Mouse (Mus musculus) cerebellum, adult 11-12 months (tissue): ENCODE measurements around the gene Pik3ap1.
"Not testable (repeated sequence)": the region's sequence is repeated elsewhere in the genome, so short reads cannot be mapped to it uniquely, and the experiment has no call there.

Experiments
- DNase-seq: peaks from one replicate; pipeline ENCODE4 v3.0.0; 2022

The Pik3ap1 gene

DNA sequence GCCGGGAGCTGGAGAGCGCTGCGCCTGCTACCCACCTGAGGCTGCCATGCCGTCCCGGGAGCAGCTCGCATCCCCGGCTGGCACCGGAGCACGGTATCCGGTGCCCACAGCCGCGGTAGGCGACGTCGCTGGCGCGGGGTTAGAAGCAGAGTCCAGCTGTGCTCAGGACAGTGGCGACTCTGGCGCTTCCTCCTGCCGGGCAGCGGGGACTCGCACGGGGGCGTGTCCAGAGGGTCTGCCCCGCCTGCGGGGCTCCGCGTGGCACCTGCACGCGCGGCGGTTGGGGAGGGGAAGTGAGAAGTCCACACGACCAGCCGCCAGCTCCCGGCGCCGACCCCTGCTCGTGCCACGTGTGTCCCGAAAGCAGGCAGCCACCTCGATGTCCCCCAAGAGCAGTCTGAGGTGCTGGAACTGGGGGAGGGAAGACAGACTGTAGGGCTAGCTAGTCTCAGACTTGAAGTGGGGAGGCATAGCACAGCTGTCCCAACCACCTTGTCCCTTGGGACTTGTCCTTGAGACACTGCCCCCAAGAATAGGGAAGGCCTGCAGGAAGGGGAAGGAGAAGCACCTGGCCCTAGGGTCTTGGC, at the start of gene Pik3ap1:
Pik3ap1 (minus strand) TSS at position 181 of the 587 bp plus-strand sequence.
- no peak for DNase-seq

DNA sequence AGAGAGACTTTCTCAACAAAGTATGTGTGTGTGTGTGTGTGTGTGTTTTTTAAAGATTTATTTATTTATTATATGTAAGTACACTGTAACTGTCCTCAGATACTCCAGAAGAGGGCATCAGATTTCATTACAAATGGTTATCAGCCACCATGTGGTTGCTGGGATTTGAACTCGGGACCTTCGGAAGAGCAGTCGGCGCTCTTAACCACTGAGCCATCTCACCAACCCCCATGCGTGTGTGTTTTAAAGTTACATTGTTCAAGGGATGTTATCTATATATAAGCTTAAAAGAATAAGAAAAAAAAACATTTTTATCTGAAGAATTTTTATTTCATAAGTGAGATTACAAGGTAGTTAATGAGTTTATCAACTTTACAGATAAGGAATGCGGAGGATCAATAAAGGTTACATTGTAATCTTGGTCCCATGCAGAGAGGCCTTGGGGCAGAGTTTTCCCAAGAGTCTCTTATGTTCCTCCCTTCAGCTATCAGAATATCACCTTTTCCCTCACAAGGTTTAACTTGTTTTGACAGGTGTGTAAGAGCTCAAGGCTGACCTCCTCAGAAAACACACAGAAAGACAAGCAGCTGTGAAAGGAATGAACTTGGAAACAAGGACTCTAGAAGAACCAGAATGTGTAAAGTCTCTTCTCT, 46.7 kb upstream of the Pik3ap1 start:
- not testable (repeated sequence) for DNase-seq

DNA sequence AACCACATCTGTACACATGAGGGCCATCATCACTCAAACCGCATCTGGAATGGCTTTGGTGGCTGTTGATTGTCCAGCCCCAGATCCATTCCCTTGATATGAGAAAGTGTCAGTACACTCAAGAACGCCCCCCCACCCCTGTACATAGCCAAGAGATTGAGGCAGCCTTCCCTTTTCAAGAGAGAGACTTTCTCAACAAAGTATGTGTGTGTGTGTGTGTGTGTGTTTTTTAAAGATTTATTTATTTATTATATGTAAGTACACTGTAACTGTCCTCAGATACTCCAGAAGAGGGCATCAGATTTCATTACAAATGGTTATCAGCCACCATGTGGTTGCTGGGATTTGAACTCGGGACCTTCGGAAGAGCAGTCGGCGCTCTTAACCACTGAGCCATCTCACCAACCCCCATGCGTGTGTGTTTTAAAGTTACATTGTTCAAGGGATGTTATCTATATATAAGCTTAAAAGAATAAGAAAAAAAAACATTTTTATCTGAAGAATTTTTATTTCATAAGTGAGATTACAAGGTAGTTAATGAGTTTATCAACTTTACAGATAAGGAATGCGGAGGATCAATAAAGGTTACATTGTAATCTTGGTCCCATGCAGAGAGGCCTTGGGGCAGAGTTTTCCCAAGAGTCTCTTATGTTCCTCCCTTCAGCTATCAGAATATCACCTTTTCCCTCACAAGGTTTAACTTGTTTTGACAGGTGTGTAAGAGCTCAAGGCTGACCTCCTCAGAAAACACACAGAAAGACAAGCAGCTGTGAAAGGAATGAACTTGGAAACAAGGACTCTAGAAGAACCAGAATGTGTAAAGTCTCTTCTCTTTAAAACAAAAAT, 41.2 kb upstream of the Pik3ap1 start:
- DNase-seq: not testable (repeated sequence)

DNA sequence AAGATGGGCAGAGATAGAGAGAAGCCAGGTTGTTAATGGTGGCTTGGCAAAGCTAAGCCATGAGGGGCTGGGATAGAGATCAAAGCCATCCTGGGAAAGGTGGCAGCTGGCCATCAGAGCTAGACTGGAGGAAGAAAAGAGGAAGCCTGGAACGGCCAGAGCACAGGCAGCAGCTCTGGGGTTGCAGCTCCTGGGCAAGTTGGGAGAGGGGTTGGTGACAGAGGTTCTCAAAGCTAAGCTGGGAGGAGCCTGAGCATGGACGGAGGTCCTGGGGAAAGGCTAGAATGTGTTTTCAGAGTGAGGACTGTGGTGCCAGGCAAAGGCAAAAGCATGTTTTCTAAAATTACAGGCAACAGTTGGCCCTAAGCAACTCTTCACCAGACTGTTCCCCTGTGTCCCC, 36.4 kb upstream of the Pik3ap1 start:
- no peak for DNase-seq

DNA sequence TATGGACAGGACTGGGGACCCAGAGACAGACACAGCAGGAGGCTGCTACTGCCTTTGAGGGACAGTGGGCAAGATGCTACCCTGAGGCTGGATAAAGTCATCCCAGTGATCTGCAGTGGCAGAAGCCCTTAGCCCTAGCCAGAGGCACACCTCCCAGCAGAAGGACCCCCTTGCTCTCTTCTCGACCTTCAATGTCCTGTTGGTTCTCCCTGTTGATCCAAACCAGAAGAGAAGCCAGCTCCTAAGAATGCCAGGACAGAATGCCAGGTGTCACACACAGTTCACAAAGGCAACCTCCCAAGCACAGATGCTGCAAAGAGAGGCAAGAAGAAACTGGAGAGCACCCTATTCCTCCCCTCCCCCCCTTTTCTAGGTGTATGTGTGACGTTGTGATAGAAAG, 33.9 kb upstream of the Pik3ap1 start:
- DNase-seq: no peak

DNA sequence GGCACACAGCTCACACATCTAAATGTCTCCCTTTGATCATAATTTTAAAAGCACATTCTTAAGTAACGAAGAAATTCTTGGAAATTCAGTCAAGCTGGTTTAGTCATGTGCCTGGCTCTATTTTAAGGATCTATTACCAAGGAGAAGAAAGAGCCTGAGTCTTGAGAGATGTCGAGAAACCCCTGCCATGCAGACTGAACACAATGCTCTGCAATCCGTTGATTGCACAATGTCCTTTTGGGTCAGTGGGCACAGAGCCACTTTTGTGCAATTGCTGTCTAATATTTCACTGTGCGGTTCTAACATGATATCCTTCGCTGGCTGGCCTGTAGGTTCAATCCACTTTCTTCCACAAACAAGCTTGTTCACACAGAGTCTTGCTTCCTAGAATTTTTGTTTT, 33.1 kb upstream of the Pik3ap1 start:
- no peak for DNase-seq

DNA sequence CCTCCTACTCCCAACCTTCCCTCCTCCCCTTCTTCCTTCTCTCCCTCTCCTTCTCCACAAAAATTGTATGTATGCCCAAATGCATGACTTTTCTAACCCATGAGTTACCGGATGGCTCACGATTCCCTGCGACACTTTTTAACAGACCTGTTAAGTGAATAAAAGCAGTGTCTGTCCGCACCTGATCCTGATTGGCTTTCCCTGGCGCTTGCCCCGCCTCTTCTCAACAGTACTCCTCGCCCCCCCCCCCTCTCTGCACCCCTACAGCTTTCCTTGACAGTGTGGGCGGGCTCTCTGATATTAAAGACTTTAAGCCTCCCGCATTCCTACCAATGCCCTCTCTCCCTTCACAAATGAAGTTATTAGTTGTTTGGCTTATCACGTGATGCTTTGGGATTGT, 31.3 kb upstream of the Pik3ap1 start:
- DNase-seq: no peak

DNA sequence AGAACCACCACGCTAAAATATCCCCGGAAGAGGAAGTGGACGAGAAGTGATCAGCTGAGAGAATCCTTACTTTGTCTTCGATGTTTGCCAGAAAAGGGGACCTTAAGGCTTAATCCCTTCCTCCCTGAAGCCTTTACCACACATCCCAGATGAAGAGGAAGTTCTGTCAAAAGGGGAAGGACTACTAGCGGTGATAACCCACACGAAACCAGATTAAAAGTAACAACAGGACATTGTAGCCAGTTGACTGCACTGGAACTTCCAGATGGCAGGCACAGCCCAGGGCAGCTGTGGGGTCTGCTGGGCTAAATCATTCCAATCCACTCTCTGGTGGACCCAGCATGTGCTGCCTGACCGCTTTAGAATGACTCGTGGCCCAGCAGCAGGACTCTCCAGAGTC, 17.7 kb upstream of the Pik3ap1 start:
- DNase-seq: no peak

DNA sequence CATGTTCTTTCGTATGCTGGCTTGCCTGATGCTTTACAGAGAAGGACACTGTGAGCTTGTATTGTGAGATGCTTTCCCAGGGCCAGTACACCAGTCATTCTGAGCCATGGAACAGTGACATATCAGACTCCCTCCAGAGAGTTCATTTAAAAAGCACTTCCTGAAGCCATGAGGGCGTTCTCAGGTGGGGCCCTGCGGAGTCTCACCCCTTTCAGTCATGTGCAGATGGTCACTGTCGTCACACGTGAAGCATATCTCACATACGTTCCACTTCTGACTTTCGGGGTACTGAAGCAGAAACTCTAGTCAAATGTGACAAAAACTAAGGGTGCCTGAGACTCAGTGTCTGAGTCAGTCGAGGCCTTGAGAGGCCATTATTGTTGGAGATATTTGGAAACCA, 6.0 kb upstream of the Pik3ap1 start:
- no peak for DNase-seq

DNA sequence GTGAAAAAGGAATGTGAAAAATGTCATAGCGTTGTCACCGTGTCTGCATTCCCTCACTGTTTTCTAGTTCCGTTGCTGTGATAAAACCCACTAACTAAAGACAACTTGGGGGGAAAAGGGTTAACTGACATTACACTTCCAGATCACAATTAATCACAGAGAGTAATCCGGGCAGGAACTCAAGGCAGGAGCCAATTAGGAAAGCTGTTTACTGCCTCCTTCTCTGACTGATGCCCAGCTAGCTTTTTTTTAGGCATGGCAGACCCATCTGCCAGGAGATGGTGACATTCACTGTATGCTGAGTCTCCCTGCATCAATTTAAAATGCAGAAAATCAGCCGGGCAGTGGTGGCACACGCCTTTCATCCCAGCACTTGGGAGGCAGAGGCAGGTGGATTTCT, 4.4 kb upstream of the Pik3ap1 start:
- DNase-seq: no peak

DNA sequence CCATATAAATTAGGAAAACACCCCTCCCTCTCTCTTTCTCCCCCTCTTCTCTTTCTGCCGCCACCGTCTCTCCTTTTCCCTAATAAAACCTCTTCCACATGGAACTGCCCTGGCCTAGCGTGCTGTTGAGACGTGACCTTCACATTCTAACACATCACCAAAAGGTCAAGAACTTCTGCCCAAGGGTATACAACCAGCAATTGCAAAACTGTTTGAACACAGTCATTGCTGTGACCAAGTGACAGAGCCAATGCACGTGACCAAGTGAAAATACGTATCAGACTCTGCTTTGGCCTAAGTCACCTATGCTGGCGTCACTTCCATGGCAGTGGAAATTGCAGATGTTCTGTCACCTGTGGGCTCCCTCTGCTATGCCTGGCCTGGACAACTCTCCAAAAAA, 3.3 kb upstream of the Pik3ap1 start:
- no peak for DNase-seq

DNA sequence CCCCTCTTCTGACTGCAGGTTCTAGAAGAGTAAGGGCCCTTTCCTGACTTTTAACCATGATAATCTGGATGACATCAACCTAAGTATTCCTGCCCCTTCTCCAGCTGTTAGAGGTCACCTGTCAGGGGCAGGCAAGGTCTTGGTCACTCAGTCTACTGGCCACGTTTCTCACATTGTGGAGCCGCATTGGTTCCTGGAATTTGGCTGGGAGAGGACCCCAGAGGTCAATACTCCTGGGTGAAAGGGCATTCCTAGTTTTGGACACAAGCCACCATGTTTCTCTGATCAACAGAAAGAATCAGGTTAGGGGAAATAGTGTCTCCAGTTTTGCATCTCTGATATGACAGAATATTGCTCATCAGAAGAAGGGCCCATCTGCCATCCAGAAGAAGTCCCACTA, 2.4 kb upstream of the Pik3ap1 start:
- DNase-seq: no peak

DNA sequence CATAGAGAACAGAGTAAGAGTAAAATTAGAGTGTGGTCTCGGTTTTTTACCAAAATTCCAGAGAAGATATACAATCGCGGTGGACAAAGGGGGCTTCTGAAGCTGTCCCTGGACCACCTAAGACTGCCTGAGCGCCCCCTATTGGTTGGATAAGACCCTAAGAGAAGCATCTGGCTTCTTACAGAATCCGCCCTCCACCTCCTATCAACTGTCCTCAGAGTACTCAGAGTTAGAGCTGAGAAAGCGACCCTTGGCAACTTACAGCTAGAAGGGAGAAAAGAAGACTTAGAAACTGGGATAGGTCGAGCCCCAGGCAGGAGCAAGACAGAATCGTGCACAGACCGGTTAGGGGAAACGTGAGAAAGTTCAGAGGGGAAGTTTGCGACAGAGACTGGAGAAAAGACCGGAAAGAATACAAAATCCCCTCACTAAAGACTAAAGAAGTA, 473 bp downstream of the Pik3ap1 start:
- DNase-seq: no peak

DNA sequence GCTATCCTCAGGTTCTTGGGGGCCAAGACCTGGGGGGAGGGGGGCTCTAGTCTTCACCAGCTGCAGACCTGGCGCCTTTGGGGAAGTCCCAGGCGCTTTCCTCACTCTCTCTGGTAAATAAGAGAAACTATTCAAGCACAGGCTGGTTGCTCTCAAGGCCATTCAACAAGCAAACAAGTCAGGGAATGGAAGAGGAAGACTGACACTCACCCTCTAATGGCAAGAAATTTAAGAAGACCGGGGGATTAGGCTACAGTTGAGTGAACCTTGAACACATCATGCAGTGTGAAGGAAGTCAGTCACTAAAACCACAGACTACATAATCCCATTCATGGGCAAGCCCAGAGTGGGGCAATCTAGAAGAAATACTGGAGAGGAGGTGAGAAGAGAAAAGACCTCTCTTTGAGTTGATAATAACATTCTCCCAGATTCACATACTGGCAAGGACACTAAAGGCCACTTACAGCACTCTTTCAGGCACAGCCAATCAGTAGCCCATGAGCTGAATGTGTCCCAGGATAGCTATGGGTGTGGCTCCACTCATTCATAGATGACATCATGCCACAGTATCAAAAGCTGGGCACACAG, 2.4 kb downstream of the Pik3ap1 start:
- no peak for DNase-seq

DNA sequence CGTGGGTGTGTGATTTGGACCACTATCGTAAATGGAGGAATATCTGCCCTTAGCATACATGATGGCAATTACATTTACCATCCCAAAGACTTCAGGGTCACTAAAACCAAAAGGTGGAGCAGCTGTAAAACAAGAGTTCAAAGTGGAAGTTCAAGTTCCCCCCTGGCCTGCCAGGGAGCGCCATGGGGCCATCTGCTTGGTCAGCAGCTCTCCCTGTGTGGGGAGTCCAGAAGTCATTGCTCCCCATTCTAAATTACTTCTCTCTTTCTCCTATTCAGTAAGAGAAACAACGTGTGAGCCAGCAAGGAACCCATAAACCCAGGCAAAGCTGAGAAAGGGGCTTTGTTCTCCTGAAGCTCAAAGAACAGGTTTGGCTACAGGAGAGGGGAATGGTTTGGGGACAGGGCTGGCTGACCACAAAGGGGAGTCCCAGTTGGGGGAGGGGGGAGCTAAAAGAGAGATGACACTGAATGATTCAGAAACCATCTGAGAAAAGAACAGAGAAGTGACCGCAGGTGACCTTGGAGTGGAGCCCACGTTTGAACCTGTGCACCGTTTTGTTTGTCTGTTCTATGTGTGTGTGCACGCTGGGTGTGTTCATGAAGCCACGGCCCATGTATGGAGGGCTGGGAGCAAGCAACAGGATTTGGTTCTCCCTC, 3.2 kb downstream of the Pik3ap1 start:
- DNase-seq: no peak

DNA sequence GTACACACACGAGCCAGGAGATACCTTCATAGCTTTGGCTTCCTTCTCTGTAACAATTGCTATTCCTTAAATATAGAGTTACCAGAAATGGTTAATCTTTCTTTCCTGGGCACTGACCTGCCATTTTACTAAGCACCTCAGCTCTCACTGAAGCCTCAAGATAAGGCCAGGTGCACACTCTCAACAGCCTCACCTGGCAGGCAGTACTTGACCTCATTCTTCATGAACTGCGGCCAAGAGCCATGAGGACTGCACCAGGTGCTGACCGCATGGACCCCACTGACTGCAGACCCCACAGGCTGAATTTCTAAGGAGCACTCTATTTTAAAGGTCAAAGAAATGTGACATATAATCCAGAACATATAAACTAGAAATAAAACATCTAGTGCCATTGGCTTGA, 5.7 kb downstream of the Pik3ap1 start:
- no peak for DNase-seq

DNA sequence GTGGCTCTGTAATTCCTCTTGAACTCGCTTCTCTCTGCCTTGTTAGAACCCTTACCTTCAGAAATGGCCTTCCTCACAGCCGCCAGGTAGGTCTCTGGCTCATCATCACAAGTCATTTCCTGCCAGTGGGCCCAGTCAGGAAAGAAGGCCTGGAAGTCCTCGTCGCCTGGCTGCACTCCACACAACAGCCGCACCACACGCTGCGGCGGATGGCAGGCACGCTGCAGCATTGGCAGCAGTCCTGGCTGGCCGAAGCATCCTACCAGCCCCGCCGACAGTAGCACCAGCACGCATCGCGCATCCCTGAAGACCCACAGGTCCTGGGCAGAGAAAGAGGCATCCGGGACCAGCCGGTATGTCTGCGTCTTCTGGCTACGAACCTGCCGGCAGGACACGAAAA, 9.1 kb downstream of the Pik3ap1 start:
- DNase-seq: peak; percentile 65

DNA sequence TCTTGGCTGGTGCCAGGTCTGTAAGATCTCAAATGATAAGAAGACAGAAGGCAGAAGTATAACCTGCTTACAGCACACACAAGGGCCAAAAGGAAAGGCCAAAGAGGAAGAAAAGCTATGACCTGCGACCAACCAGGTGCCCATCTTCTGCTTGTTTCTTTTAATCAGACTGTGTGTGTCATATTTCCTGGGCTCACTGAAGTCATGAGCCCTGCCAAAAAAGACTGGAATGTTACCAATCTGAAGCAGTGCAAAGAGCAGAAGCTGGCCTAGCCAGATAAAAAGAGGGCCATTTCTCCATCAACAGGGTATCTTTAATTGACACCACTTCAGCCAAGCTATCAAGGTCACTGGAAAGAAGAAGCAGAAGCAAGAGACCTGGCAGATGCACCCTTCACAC, 9.8 kb downstream of the Pik3ap1 start:
- DNase-seq: peak; percentile 15

DNA sequence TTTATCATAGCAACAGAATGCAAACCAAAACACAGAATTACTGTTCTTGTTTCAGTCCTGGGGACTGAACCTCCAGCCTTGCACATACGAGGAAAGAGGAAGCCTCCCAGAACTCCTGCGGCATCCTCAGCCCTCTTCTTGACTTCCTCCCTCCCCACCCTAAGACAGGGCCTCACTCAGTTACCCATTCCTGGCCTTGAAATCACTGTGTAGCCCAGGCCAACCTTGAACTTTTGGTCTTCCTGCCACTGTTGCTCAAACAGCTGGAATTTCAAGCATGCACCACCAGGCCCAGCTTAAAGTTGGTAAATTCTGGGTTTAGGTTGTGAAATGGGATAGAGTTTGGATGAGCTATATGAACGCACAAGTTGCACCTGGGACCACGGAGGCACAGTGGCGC, 10.2 kb downstream of the Pik3ap1 start:
- no peak for DNase-seq

DNA sequence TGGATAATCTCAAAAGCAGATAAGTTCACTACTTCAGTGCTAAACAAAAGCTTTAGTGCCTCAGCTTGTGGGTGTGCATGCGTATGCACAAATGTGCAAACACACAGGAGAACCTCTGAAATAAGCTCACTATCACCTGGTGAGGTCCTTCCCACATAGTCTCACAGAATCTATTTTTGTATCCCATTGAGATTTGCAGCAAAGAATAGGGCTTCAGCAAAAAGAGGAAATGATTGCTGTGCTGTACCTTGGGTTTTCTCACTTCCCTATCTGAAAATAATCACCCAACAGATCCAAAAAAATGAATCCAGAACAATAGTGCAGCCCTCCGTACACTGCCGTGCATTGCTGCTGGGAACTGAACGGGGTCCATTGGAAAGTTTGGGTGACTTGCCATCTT, 12.6 kb downstream of the Pik3ap1 start:
- no peak for DNase-seq

DNA sequence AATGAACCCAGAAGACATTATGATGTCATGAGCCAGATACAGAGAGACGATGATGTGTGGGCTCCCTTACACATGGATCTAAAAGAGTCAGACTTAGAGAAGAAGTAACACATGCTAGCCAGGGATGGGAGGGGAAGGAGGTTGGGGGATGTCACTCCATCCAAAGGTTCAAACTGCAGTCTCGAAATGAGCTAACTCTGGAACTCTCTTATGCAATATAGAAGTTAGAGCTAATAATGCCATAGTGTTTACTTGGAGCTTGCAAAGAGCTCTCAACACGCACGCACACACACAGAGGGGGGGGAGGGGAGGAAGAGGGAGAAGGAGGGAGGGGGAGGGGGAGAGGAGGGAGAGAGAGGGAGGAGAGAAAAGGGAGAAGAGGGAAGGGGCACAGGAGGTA, 13.5 kb downstream of the Pik3ap1 start:
- no peak for DNase-seq

DNA sequence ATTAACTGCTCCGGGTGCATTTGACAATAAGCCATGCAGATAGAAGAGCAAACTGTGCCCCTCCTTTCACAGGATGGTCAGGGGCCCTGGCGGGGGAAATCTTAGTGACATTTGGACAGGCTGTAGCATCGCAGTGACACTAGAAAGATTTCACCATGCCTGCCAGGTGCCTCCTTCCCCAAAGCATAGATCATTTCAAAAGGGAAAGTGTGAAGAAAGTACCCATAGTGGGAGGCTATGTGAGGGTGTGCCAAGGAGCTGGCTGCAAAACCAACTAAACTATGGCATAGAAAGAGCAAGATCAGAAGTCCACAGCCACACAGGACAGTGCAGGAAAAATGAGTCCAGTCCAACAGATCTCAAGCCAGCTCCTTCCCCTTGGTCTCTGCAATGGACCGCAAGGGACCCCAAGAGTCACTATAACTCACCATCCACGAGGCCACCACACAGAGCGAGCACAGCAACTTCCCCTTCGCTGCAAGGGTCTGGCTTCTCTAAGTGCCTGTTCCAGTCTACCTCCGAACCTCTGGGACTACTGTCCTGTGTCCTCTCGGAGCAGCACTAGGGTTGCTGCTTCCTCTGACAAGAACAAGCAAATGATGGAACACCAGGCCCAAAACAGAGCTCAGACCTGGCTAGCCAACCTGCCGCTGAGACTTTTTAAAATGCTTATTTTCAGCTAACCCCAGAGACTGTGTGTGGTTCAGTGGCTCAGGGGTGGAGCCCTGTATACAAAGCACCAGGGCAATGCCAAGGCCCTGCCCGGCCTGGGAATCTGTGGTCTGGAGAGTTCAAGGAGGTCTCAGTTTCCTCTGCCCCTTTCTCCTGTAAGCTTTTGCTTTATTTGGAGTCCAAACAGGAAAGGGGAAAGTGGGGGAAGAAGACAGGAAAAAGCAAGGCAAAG, 15.1 kb downstream of the Pik3ap1 start:
- DNase-seq: no peak
